Mouse (Mus musculus): Measurements from ENCODE around the gene Cyfip1.
A peak's percentile ranks its signal among the peaks of the same experiment; 100 is the strongest.

The Cyfip1 gene

GRCm38 (mm10) chr7:55956054-55956453 is 114.5 kb downstream of the Cyfip1 start:
- DNase-seq (ENCODE audit: low read depth, low spot score) = no peak

GRCm38 (mm10) chr7:55957178-55957577 is 115.6 kb downstream of the Cyfip1 start:
- no peak for DNase-seq (ENCODE audit: low read depth, low spot score)

GRCm38 (mm10) chr7:55957916-55958315 is 116.4 kb downstream of the Cyfip1 start:
- no peak for DNase-seq (ENCODE audit: low read depth, low spot score)

GRCm38 (mm10) chr7:55959801-55960200 is 118.3 kb downstream of the Cyfip1 start:
- no peak for DNase-seq (ENCODE audit: low read depth, low spot score)

GRCm38 (mm10) chr7:55960506-55960905 is 119.0 kb downstream of the Cyfip1 start:
- no peak for DNase-seq (ENCODE audit: low read depth, low spot score)

GRCm38 (mm10) chr7:55962004-55962908 is 120.7 kb downstream of the Cyfip1 start, which contains the start of gene Nipa2:
Gene Nipa2, minus strand, starts transcription at chr7:55962476.
- peak; percentile 88 for DNase-seq (ENCODE audit: low read depth, low spot score)

- no peak for DNase-seq (ENCODE audit: low read depth, low spot score)
Observed at GRCm38 (mm10) chr7:55966866-55967460, 125.4 kb downstream of the Cyfip1 start.

GRCm38 (mm10) chr7:55968258-55968901 is 126.8 kb downstream of the Cyfip1 start:
- peak; percentile 35 for DNase-seq (ENCODE audit: low read depth, low spot score)

- no peak for DNase-seq (ENCODE audit: low read depth, low spot score)
Observed at GRCm38 (mm10) chr7:55969415-55969814, 127.9 kb downstream of the Cyfip1 start.

- no peak for DNase-seq (ENCODE audit: low read depth, low spot score)
Observed at GRCm38 (mm10) chr7:55974429-55974828, 132.9 kb downstream of the Cyfip1 start.

GRCm38 (mm10) chr7:55981511-55981910 is 140.0 kb downstream of the Cyfip1 start:
- no peak for DNase-seq (ENCODE audit: low read depth, low spot score)

All from c-Kit-negative CD71-positive TER-119-positive erythroid progenitor cells, embryonic 14.5 days (primary cell).